Mouse (Mus musculus) olfactory bulb, adult 2 months (tissue): ENCODE measurements around the gene Synj1.

Source experiments
- CTCF ChIP-seq: fragments of 200-500 bp; IDR thresholded peaks from 2 replicates; pipeline ENCODE4 v1.5.1; 2012; ENCODE audit warnings: low read depth, mild to moderate bottlenecking, low read length, moderate library complexity; ENCODE audit not compliant: insufficient read depth
- POLR2A ChIP-seq: fragments of 200-500 bp; IDR thresholded peaks from 2 replicates; pipeline ENCODE4 v1.6.1; 2012; ENCODE audit warnings: mild to moderate bottlenecking, low read depth, low read length, moderate library complexity; ENCODE audit not compliant: insufficient read depth

- TF ChIP-seq CTCF = no peak
- no peak for TF ChIP-seq POLR2A
Measured at GRCm38 (mm10) chr16:91053599-91053998, 42.5 kb upstream of the Synj1 start.
